Mouse (Mus musculus) kidney, adult 9 months (tissue): Measurements from ENCODE around the gene Hdac5.

Experiments used
- DNase-seq: peaks from one replicate; pipeline ENCODE4 v3.0.0; 2022

The Hdac5 gene

GRCm38 (mm10) chr11:102236022-102236421 is 6.1 kb upstream of the Hdac5 start:
- no peak for DNase-seq

- peak; percentile 42 for DNase-seq
These were observed 524 bp downstream of the Hdac5 start for GRCm38 (mm10) chr11:102229331-102229953.

GRCm38 (mm10) chr11:102228646-102229268 is 1.2 kb downstream of the Hdac5 start:
- no peak for DNase-seq

DNA sequence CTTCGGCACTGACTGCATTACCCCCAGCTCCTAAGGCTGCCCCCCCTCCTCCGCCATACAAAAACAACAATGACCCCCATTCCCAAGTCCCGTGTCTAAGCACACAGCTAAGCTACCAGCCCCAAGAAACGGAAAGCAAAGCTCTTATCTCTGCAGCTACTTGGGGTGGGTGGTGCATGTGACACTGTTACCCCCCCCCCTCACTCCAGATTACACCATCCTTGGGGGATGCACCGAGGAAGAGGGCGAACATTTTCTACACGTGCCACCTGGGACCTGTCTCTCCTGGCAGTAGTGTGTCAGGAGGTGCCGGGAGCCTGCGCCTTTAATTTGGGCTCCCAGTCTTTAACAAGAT is 1.8 kb downstream of the Hdac5 start:
- DNase-seq = no peak

- no peak for DNase-seq
These were observed 2.4 kb downstream of the Hdac5 start for GRCm38 (mm10) chr11:102227270-102228190.

DNA sequence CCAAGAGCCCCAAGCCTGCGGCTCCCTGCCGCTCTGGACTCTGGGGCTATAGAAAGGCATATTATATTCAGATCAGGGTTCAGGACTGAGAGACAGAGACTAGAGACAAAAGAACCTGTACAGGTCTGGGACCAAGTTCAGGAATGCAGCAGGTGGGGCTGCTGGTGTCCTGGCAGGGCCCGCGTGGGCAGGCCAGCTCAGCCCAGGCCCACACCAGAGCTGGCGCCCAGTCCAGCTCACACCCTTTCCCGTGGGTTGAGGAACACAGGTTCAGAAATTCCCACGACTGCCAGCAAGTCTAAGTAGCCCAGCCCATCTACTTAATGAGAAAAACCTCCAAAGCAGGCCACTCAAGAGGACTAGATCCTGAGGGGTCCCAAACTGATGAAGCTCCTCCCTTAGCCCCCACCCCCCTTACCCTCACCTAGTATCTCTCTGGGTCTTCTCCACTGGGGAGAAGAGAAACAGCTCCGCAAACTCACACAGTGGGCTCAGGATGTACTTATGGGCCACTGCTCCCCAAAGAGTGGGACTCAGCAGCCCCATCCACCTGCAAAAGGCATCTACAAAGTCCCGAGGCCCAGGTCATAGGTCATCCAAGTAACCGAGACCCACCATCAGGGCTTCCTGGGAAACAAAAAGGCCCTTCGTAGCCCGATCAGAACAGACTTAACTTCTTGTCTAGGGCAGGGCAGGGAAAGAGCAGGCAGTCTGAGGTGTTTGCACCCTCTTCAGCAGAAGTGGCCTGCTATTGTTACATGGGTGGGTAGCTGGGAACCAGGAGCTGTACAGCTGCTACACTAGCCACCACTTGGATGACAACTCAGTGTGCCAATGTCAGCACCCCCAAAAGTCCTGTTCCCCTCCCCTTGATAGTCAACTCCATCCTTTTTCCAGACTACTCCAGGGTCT is 3.6 kb downstream of the Hdac5 start:
- no peak for DNase-seq

GRCm38 (mm10) chr11:102225221-102225620 is 4.7 kb downstream of the Hdac5 start:
- no peak for DNase-seq

DNA sequence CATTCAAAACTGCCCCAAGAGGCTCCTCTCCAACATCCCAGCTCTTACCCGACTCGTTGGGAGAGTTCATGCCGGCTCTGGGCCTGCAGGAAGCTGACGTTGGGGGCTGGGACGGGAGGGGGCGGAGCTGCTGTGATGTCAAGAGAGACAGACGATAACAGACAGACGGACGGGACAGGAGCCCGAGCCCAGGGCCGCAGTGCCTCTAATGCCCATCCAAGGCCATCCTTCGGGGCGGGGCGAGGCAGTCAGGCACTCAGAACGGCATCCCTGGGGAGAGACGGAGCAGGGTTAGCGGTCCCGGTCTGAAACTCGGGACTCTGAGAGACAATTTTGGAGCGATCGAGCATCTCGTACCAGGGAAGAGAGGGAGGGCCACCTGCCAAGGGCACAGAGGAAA is 5.3 kb downstream of the Hdac5 start:
- DNase-seq = no peak

DNA sequence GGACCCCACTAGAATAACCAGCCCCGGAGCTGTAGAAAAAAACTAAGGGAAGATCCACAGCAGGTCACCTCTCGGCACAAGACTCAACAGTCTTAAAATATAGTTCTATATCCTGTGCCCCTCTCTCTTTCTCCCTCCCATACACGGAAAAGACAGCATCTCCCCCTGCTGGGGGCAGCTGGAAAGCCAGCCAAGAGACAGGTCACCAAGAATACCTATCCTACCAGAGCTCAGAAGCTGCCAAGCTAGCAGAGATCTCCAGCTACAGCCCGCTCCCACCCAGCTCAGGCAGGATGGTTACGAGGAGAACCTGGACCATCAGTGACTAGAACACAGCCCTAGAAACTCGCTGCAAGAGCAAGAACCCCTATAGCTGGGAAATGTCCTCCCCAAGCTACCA is 6.8 kb downstream of the Hdac5 start:
- peak; percentile 61 for DNase-seq

- peak; percentile 70 for DNase-seq
These were observed 8.0 kb downstream of the Hdac5 start for GRCm38 (mm10) chr11:102221954-102222351.

GRCm38 (mm10) chr11:102221243-102221953 is 8.6 kb downstream of the Hdac5 start:
- no peak for DNase-seq

DNA sequence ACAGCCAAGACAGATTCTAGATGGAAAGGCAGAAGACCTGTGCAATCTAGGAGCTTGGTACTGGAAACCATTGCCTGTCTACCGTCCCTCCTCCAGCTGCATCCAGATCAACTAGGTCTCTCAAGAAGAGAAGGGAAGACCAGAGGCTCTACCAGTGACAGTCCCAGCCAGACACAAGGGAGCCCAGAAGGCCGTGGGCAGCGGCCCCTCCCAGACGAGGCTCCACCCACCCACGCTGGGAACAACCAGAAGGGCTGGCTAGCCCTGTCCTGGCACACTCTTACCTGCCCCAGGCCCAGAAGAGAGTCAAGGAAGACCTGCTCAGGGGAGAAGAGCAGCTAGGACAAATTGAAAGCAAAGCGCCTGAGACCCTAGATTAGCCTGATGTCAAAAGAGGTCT is 9.5 kb downstream of the Hdac5 start:
- DNase-seq = no peak

DNA sequence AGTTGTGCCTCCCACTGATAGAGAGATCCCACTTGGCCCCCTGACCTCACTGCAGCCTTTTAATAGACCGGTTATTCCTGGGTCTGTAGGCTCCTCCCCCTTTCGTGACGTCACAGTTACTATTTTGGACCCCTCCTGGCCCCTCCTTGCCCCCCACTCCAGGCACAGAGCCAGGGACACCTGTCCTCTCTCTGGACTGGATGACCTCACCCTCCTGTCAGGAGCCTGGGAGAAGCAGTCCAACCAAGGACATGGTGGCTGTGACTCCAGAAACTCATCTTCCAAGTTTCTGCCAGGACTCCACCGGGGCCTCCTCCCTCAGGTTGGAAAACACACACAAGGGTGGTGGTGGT is 10.0 kb downstream of the Hdac5 start:
- peak; percentile 52 for DNase-seq

DNA sequence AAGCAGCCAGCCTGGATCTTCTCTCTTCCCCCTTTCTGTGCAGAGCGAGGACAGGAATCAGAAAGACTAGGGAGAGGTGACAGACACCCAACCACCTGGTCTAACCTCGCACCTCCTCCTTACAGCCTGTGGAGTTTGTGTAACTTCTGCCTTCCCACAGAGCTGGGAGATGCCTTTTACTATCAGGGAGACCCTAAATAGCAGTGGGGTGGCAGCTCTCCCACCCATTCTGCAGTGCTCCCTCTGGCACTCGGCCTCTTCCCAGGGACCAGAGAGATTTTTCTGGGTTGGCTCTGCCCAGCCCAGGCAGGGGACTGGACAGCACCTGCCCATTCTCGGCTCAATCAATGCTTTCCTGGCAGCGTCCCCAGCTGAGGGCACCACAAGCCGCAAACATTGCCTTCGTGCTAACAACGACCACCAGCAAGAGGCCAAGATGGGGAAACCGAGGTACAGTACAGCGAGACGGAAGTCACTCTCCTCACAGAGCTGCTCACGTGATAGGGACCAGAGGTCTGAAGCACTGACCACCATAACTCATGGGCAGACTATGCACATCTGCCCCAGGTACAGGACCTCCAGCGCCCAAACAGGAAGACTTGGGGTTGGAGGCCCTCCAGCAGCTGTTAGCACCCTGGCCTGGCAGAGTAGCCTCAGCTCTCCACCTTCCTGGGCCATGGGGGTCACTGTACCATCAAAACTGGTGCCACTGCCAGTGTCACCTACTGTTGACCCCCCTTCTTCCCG is 10.5 kb downstream of the Hdac5 start:
- peak; percentile 38 for DNase-seq

DNA sequence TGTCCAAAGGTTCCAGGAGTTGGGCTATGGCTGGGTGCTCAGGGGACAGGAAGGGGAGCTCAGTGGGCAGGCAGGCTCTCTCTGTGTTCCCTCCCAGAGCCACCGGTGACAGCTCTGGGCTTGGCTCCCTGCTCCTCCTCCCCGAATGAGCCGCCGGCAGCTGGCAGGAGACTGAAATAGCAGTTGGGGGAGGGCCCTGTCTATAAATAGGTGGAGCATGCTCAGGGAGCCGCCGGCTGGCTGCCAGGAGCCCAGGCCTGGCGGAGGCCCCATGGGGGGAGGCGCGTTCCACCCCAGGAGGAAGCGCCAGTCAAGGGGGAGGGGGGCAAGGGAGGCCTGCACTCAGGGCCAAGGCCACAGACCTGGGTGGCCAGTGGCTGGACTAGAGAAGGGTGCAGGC is 11.2 kb downstream of the Hdac5 start:
- peak; percentile 99 for DNase-seq

GRCm38 (mm10) chr11:102217876-102218430 is 12.0 kb downstream of the Hdac5 start:
- peak; percentile 47 for DNase-seq

DNA sequence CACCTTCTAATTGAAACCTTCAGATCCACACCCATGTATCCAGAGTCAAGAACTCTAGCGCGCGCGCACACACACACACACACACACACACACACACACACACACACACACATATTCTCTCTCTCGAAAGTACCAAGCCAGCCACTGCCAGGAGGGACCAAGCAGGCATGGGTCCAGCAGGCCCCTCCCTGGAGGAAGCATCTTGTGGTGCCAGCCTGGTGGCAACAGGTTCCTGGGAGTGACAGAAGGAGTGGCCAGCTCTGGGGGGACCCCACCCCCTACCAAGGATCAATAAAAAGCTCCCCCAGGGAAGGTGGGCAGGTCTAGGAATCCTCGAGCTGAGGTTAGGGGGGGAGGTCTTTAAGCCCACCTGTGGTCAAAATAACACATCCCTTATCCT is 12.6 kb downstream of the Hdac5 start:
- no peak for DNase-seq

DNA sequence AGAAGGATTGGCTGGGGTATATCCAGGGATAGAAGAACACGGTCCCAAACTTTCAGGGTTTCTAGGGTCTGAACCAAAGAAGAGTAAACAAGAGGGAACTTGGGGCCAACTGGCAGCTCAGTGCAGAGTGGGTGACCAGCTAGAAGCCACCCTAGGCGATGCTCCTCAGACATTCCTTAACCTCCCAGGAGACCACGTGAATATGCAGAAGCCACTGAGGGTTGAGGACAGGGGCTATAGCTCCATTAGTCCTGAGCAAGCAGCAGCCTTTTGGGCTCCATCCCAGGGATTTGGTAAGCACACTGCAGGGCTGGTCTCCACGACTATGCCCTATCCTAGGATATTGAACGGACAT is 13.1 kb downstream of the Hdac5 start:
- no peak for DNase-seq

GRCm38 (mm10) chr11:102216056-102216885 is 13.7 kb downstream of the Hdac5 start:
- DNase-seq = peak; percentile 91

DNA sequence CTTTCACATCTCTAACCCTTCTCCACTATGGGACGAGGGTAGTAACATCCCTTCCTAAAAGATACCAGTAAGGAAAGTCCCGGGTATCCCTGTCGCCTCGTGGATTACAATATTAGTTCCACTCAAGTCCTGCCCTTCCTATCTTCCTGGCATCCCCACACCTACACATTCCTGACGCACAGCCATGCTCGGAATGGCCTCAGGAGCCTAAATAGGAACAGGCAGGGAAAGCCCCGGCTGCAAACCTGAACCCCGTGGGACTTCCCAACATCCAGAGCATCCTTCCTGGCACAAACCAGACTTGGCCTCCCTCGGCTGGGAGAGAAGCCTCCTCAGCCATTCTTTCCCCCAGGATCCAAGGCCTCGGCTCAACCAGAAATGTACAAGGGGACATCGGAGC is 14.5 kb downstream of the Hdac5 start:
- no peak for DNase-seq
